Mouse (Mus musculus) heart, embryonic 13.5 days (tissue): ENCODE results near the gene Crb1. TPM values are rescaled to one million over a fixed set of nuclear protein-coding genes. Genes with fewer than 3 reads are reported as not detected.
A peak's percentile ranks its signal among the peaks of the same experiment; 100 is the strongest.
"Not testable (repeated sequence)": the region's sequence is repeated elsewhere in the genome, so short reads cannot be mapped to it uniquely, and the experiment has no call there.

Experiments
- ATAC-seq: fragments of 200-750 bp; cut with Nextera tagmentation; 2 replicates; pipeline ENCODE4 v1.8.0; 2017; ENCODE audit warnings: moderate TSS enrichment; ENCODE audit not compliant: insufficient number of reproducible peaks, low FRiP score, low TSS enrichment; ENCODE audit errors: extremely low read depth
- H3K27ac ChIP-seq: fragments of 300-500 bp; sonication (generic); replicated peaks from 2 replicates; pipeline ENCODE4 v1.5.1; 2015; ENCODE audit warnings: moderate library complexity, mild to moderate bottlenecking, inconsistent platforms
- H3K27me3 ChIP-seq: fragments of 300-500 bp; sonication (generic); replicated peaks from 2 replicates; pipeline ENCODE4 v1.6.1; 2015; ENCODE audit warnings: mild to moderate bottlenecking, inconsistent platforms
- H3K36me3 ChIP-seq: fragments of 300-500 bp; sonication (generic); 2 replicates; pipeline ENCODE4 v1.6.1; 2015; ENCODE audit warnings: mild to moderate bottlenecking, inconsistent platforms
- H3K4me1 ChIP-seq: fragments of 300-500 bp; sonication (generic); 2 replicates; pipeline ENCODE4 v1.6.1; 2015; ENCODE audit warnings: inconsistent platforms
- H3K4me2 ChIP-seq: fragments of 300-500 bp; sonication (generic); 2 replicates; pipeline ENCODE4 v1.6.1; 2015; ENCODE audit warnings: inconsistent platforms, mild to moderate bottlenecking, moderate library complexity
- H3K4me3 ChIP-seq: fragments of 300-500 bp; sonication (generic); 2 replicates; pipeline ENCODE4 v1.5.1; 2015; ENCODE audit warnings: moderate library complexity, mild to moderate bottlenecking, inconsistent platforms
- H3K9ac ChIP-seq: fragments of 300-500 bp; sonication (generic); 2 replicates; pipeline ENCODE4 v1.6.1; 2015; ENCODE audit warnings: inconsistent platforms, mild to moderate bottlenecking, moderate library complexity
- H3K9me3 ChIP-seq: fragments of 300-500 bp; sonication (generic); 2 replicates; pipeline ENCODE4 v1.6.1; 2016; ENCODE audit warnings: inconsistent platforms
- WGBS: fragments of 180-500 bp; shearing (Covaris S2); methylation state at CpG from one replicate; pipeline ENCODE4 v1.1.7; 2015; ENCODE audit warnings: mixed read lengths; 5-methylcytosine and 5-hydroxymethylcytosine counted together
- polyA plus RNA-seq: library from polyadenylated mRNA; unstranded; fragments of >200 nt; fragmentation: Nextera tagmentation; extraction: Ambion mirVana; gene quantifications from 2 replicates; pipeline ENCODE4 v1.2.1, GENCODE M21; 2015

Gene Crb1
- polyA plus RNA-seq, 1 experiment from 2014 or later: 0.12 TPM

DNA sequence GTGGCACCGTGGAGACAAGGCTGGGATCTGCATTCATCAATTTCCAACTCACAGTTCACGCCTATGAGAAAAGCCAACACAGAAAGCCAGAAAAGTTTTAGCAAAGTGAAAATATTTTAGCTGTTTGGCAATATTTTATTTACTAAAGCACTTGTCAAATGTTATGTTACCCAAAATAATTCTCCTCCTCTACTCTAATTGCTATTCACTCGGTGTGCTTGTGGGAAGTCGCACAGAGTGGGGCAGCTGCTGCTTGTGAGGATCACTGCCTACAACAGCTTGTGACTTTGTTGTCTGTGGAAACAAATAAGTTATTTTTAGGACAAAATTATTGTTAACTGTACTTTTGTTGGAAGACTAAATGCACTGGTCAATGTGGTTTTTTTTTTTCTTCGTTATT is 48.6 kb downstream of the Crb1 start:
- Histone ChIP-seq H3K4me3 (no peak overlapping the region), H3K4me1 (peaks cover 13% of the 10 kb centered on the region), H3K36me3 (no peaks in the 10 kb centered on the region), H3K9ac (no peak overlapping the region), H3K9me3 (no peaks in the 10 kb centered on the region), H3K27ac (peak overlapping the region; percentile 67; the same call in 1 of the 2 replicates), H3K4me2 (no peak overlapping the region), H3K27me3 (no peaks in the 10 kb centered on the region)
- ATAC-seq: no peak
- 73% methylated on average over 5 of the region's 5 CpGs for WGBS

- no peak overlapping the region for H3K27ac ChIP-seq
- no peak overlapping the region for H3K4me3 ChIP-seq
- no peak overlapping the region for H3K4me2 ChIP-seq
- no peak overlapping the region for H3K9ac ChIP-seq
- H3K4me1 ChIP-seq: peaks cover 13% of the 10 kb centered on the region
- WGBS: 70% methylated on average over 2 of the region's 2 CpGs
- ATAC-seq: no peak
- H3K9me3 ChIP-seq: no peaks in the 10 kb centered on the region
- H3K27me3 ChIP-seq: no peaks in the 10 kb centered on the region
- no peaks in the 10 kb centered on the region for H3K36me3 ChIP-seq
These were observed 51.5 kb downstream of the Crb1 start for GRCm38 (mm10) chr1:139325378-139325777.

- 43% methylated on average over 6 of the region's 6 CpGs for WGBS
These were observed 57.1 kb downstream of the Crb1 start for GRCm38 (mm10) chr1:139319798-139320197.

GRCm38 (mm10) chr1:139314297-139314874 is 62.5 kb downstream of the Crb1 start:
- Histone ChIP-seq H3K4me2 (no peak overlapping the region), H3K4me1 (no peaks in the 10 kb centered on the region), H3K9me3 (no peaks in the 10 kb centered on the region), H3K27me3 (no peaks in the 10 kb centered on the region), H3K9ac (no peak overlapping the region), H3K36me3 (no peaks in the 10 kb centered on the region), H3K4me3 (no peak overlapping the region), H3K27ac (no peak overlapping the region)
- whole genome bisulfite sequencing: 77% methylated on average over 4 of the region's 4 CpGs
- no peak for ATAC-seq

More at GRCm38 (mm10) chr1:139319798-139320197, 57.1 kb downstream of the Crb1 start:
- H3K9me3 ChIP-seq: no peaks in the 10 kb centered on the region
- no peaks in the 10 kb centered on the region for H3K36me3 ChIP-seq
- H3K4me1 ChIP-seq: no peaks in the 10 kb centered on the region; the same call in 1 of the 2 replicates
- H3K4me2 ChIP-seq: no peak overlapping the region
- H3K9ac ChIP-seq: no peak overlapping the region
- no peaks in the 10 kb centered on the region for H3K27me3 ChIP-seq
- H3K4me3 ChIP-seq: no peak overlapping the region
- no peak overlapping the region for H3K27ac ChIP-seq
- ATAC-seq: no peak

GRCm38 (mm10) chr1:139308915-139309314 is 68.0 kb downstream of the Crb1 start:
- Histone ChIP-seq H3K9me3 (no peaks in the 10 kb centered on the region), H3K27me3 (no peaks in the 10 kb centered on the region), H3K27ac (no peak overlapping the region), H3K4me1 (no peaks in the 10 kb centered on the region), H3K9ac (no peak overlapping the region), H3K36me3 (no peaks in the 10 kb centered on the region), H3K4me2 (no peak overlapping the region), H3K4me3 (no peak overlapping the region)
- no peak for ATAC-seq
- WGBS: 48% methylated on average over 4 of the region's 4 CpGs

DNA sequence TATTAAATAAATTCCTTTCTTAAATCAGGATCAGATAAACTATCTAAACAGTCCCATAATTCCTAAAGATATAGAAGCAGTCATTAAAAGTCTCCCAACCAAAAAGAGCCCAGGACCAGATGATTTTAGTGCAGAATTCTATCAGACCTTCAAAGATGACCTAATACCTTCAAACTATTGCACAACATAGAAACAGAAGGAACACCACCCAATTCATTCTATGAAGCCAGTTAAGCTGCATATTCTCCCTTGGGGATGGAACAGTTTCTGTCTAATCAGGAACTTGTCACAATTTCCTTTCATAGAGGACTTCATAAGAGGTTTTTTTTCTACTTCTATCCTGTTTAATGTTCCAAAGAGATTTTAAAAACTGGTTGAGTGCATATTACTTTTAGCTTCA is 74.4 kb downstream of the Crb1 start:
- H3K36me3 ChIP-seq, H3K4me1 ChIP-seq, H3K4me2 ChIP-seq, ATAC-seq, H3K9me3 ChIP-seq, H3K4me3 ChIP-seq, H3K27me3 ChIP-seq, H3K9ac ChIP-seq, H3K27ac ChIP-seq: not testable (repeated sequence)

GRCm38 (mm10) chr1:139301830-139302229 is 75.1 kb downstream of the Crb1 start:
- Histone ChIP-seq H3K4me1 (no peaks in the 10 kb centered on the region), H3K4me3 (no peak overlapping the region), H3K36me3 (no peaks in the 10 kb centered on the region), H3K4me2 (no peak overlapping the region), H3K9me3 (no peaks in the 10 kb centered on the region), H3K27me3 (no peaks in the 10 kb centered on the region), H3K27ac (no peak overlapping the region), H3K9ac (no peak overlapping the region)
- no peak for ATAC-seq
- WGBS: 83% methylated on average over 5 of the region's 5 CpGs

- H3K9ac ChIP-seq: no peak overlapping the region
- no peak overlapping the region for H3K4me3 ChIP-seq
- H3K27ac ChIP-seq: no peak overlapping the region
- no peaks in the 10 kb centered on the region for H3K27me3 ChIP-seq
- no peaks in the 10 kb centered on the region for H3K9me3 ChIP-seq
- H3K4me2 ChIP-seq: no peak overlapping the region
- H3K4me1 ChIP-seq: no peaks in the 10 kb centered on the region
- 66% methylated on average over 4 of the region's 4 CpGs for WGBS
- no peaks in the 10 kb centered on the region for H3K36me3 ChIP-seq
- no peak for ATAC-seq
These were observed 84.9 kb downstream of the Crb1 start for GRCm38 (mm10) chr1:139292023-139292422.

DNA sequence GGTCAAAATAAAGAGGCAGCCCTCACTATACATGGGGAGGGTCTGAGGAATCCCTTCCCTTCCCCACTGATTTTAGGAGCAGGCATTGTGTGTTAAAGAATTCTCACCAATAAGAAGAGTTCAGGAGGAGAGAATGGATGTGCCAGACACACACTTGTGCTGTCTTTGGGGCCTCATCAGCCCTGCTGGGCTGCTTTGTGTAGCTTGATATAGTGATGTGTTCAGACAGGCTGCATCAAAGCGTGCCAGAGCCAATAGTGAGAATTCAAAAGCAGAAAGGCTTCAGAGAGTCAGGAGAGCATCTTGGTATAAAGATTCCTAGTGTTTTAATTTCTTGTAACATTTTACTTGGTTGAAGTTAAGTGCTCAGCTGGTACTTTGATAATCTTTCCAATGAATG is 85.3 kb downstream of the Crb1 start:
- ATAC-seq: no peak
- WGBS: 63% methylated on average over 1 of the region's 1 CpGs
- no peak overlapping the region for H3K4me3 ChIP-seq
- no peak overlapping the region for H3K27ac ChIP-seq
- H3K4me2 ChIP-seq: no peak overlapping the region
- no peaks in the 10 kb centered on the region for H3K36me3 ChIP-seq
- H3K4me1 ChIP-seq: no peaks in the 10 kb centered on the region
- no peak overlapping the region for H3K9ac ChIP-seq
- no peaks in the 10 kb centered on the region for H3K27me3 ChIP-seq
- H3K9me3 ChIP-seq: no peaks in the 10 kb centered on the region

- peak; percentile 61; the same call in 1 of the 2 replicates for ATAC-seq
- H3K4me2 ChIP-seq: no peak overlapping the region
These were observed 100.1 kb downstream of the Crb1 start for GRCm38 (mm10) chr1:139276619-139277320.

GRCm38 (mm10) chr1:139267844-139268243 is 109.1 kb downstream of the Crb1 start:
- Histone ChIP-seq H3K4me2 (no peak overlapping the region), H3K27ac (no peak overlapping the region), H3K9me3 (no peaks in the 10 kb centered on the region), H3K4me1 (no peaks in the 10 kb centered on the region), H3K4me3 (no peak overlapping the region), H3K36me3 (no peaks in the 10 kb centered on the region), H3K9ac (no peak overlapping the region), H3K27me3 (no peaks in the 10 kb centered on the region)
- no peak for ATAC-seq
- WGBS: 21% methylated on average over 6 of the region's 6 CpGs

More at GRCm38 (mm10) chr1:139276619-139277320, 100.1 kb downstream of the Crb1 start:
- Histone ChIP-seq H3K27ac (no peak overlapping the region), H3K4me1 (no peaks in the 10 kb centered on the region), H3K9ac (no peak overlapping the region), H3K27me3 (no peaks in the 10 kb centered on the region), H3K4me3 (no peak overlapping the region), H3K36me3 (no peaks in the 10 kb centered on the region), H3K9me3 (no peaks in the 10 kb centered on the region)
- 68% methylated on average over 4 of the region's 4 CpGs for WGBS

DNA sequence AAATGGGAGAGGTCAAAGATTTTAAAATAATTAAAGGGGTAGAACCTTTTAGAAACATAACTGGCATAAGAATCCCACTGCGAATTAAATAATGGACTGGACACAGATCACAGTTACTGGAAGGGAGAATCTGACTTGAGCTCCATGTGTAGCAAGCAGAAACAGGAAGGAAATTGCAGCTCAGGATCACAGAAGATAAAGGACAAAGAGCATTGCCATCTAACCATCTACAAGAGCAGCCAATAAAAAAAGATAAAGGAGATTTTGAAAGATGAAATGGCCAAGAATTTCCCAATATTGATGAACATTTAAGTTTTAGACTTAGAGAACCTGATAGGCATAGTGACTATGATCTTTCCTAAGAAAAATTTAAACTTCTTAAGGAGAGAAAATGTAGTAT is 112.7 kb downstream of the Crb1 start:
- H3K4me1 ChIP-seq: no peaks in the 10 kb centered on the region
- H3K27ac ChIP-seq: no peak overlapping the region
- H3K9me3 ChIP-seq: no peaks in the 10 kb centered on the region
- no peak overlapping the region for H3K9ac ChIP-seq
- no peak overlapping the region for H3K4me2 ChIP-seq
- no peak for ATAC-seq
- WGBS: 78% methylated on average over 1 of the region's 1 CpGs
- H3K4me3 ChIP-seq: no peak overlapping the region
- H3K36me3 ChIP-seq: no peaks in the 10 kb centered on the region
- no peaks in the 10 kb centered on the region for H3K27me3 ChIP-seq
